Mouse (Mus musculus): Measurements from ENCODE around the gene Cst13.
A peak's percentile ranks its signal among the peaks of the same experiment; 100 is the strongest.
"Not testable (repeated sequence)": the region's sequence is repeated elsewhere in the genome, so short reads cannot be mapped to it uniquely, and the experiment has no call there.

Gene Cst13

GRCm38 (mm10) chr2:148819909-148820308 lies at the start of gene Cst13:
TSS of gene Cst13 (plus strand) at chr2:148820081.
- no peak for DNase-seq (ENCODE audit: low spot score)

- not testable (repeated sequence) for DNase-seq (ENCODE audit: low spot score)
These were observed 48.5 kb upstream of the Cst13 start, which contains the start of gene Cst11 for GRCm38 (mm10) chr2:148771397-148771796. TSS of gene Cst11 (minus strand) at chr2:148771497.

GRCm38 (mm10) chr2:148781709-148782108 lies 38.2 kb upstream of the Cst13 start, which contains the start of gene 8030411F24Rik:
TSS of gene 8030411F24Rik (plus strand) at chr2:148782009.
- no peak for DNase-seq (ENCODE audit: low spot score)

GRCm38 (mm10) chr2:148789142-148789541 lies 30.7 kb upstream of the Cst13 start, which contains the start of gene Cst12:
TSS of gene Cst12 (plus strand) at chr2:148789361.
- DNase-seq (ENCODE audit: low spot score), result no peak

GRCm38 (mm10) chr2:148798485-148798884 lies 21.4 kb upstream of the Cst13 start, which contains the start of gene Cst8:
TSS of gene Cst8 (plus strand) at chr2:148798785.
- DNase-seq (ENCODE audit: low spot score), result no peak

GRCm38 (mm10) chr2:148801491-148801921 lies 18.4 kb upstream of the Cst13 start:
- no peak for DNase-seq (ENCODE audit: low spot score)

- DNase-seq (ENCODE audit: low spot score), result no peak
These were observed 13.2 kb upstream of the Cst13 start for GRCm38 (mm10) chr2:148806696-148807095.

- no peak for DNase-seq (ENCODE audit: low spot score)
These were observed 6.1 kb downstream of the Cst13 start for GRCm38 (mm10) chr2:148825986-148826385.

GRCm38 (mm10) chr2:148834912-148835311 lies 15.0 kb downstream of the Cst13 start, which contains the start of gene Cst9:
TSS of gene Cst9 (plus strand) at chr2:148835147.
- no peak for DNase-seq (ENCODE audit: low spot score)

- no peak for DNase-seq (ENCODE audit: low spot score)
These were observed 18.3 kb downstream of the Cst13 start for GRCm38 (mm10) chr2:148838075-148838777.

GRCm38 (mm10) chr2:148839224-148839623 lies 19.3 kb downstream of the Cst13 start:
- DNase-seq (ENCODE audit: low spot score), result no peak

- peak; percentile 17 for DNase-seq (ENCODE audit: low spot score)
These were observed 31.4 kb downstream of the Cst13 start for GRCm38 (mm10) chr2:148851116-148851906.

- no peak for DNase-seq (ENCODE audit: low spot score)
These were observed 36.9 kb downstream of the Cst13 start for GRCm38 (mm10) chr2:148856630-148857400.

GRCm38 (mm10) chr2:148857506-148857905 lies 37.6 kb downstream of the Cst13 start:
- no peak for DNase-seq (ENCODE audit: low spot score)

- DNase-seq (ENCODE audit: low spot score), result no peak
These were observed 41.1 kb downstream of the Cst13 start for GRCm38 (mm10) chr2:148860993-148861392.

GRCm38 (mm10) chr2:148861693-148862092 lies 41.8 kb downstream of the Cst13 start:
- DNase-seq (ENCODE audit: low spot score), result no peak

GRCm38 (mm10) chr2:148864966-148865365 lies 45.1 kb downstream of the Cst13 start, which contains the start of gene 9230104L09Rik:
TSS of gene 9230104L09Rik (minus strand) at chr2:148865038.
- no peak for DNase-seq (ENCODE audit: low spot score)

- DNase-seq (ENCODE audit: low spot score), result no peak
These were observed 49.1 kb downstream of the Cst13 start for GRCm38 (mm10) chr2:148868959-148869358.

GRCm38 (mm10) chr2:148870526-148870925 lies 50.6 kb downstream of the Cst13 start:
- DNase-seq (ENCODE audit: low spot score), result no peak

GRCm38 (mm10) chr2:148872860-148873259 lies 53.0 kb downstream of the Cst13 start:
- DNase-seq (ENCODE audit: low spot score), result no peak

- DNase-seq (ENCODE audit: low spot score), result no peak
These were observed 54.3 kb downstream of the Cst13 start for GRCm38 (mm10) chr2:148874224-148874616.

All from urinary bladder, postnatal 10 days (tissue).